Mouse (Mus musculus): Measurements from ENCODE around the gene Rbfox1.

DNA sequence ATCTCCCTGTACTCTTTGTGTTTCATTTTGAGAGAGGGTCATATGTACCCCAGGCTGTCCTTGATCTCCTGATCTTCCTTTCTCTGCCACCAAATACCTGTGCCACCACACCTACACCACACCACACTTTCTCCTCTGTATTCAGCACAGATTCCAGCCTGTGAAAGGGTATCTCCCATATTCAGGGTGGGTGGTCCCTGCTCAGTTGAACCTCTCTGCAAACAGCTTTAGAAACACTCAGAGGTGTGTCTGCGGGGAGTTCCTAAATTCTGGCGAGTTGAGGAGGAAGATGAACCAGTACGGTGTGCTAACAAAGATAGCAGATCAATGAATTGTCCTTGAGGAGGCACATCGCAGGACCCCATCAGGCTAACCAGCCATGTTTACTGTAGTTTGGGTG lies 1572.4 kb downstream of the Rbfox1 start:
- no peak for TF ChIP-seq CTCF (IDR thresholded peaks at IDR 0.05; ENCODE audit: low read depth)
- no peak for TF ChIP-seq EP300 (optimal IDR thresholded peaks at IDR 0.05)
